Mouse (Mus musculus) bone marrow macrophage, adult 2 months (primary cell): ENCODE results near the gene Hunk. TPM values are rescaled to one million over a fixed set of nuclear protein-coding genes. Genes with fewer than 3 reads are reported as not detected.

Source experiments
- H3K27ac ChIP-seq: 2 replicates; pipeline ENCODE4 v1.5.1; 2012; ENCODE audit warnings: low read depth, low read length; ENCODE audit not compliant: insufficient read depth
- H3K4me1 ChIP-seq: 2 replicates; pipeline ENCODE4 v1.6.1; 2012; ENCODE audit warnings: low read length; ENCODE audit not compliant: control insufficient read depth, insufficient read depth
- H3K4me3 ChIP-seq: 2 replicates; pipeline ENCODE4 v1.5.1; 2012; ENCODE audit warnings: mild to moderate bottlenecking, low read length, moderate library complexity; ENCODE audit not compliant: insufficient read depth
- CTCF ChIP-seq: IDR thresholded peaks from 2 replicates; pipeline ENCODE4 v1.5.1; 2012; ENCODE audit warnings: low read depth, mild to moderate bottlenecking, low read length, moderate library complexity
- POLR2A ChIP-seq: IDR thresholded peaks from 2 replicates; pipeline ENCODE4 v1.6.1; 2012; ENCODE audit warnings: mild to moderate bottlenecking, low read depth, low read length, borderline replicate concordance
- polyA plus RNA-seq: library from polyadenylated mRNA; stranded (reverse); fragments of >200 nt; gene quantifications from 2 replicates; pipeline ENCODE4 v1.2.4, GENCODE M21; 2012; ENCODE audit not compliant: missing spikeins, insufficient read depth, insufficient read length

The Hunk gene
- polyA plus RNA-seq, 1 experiment, result 0.17 TPM

DNA sequence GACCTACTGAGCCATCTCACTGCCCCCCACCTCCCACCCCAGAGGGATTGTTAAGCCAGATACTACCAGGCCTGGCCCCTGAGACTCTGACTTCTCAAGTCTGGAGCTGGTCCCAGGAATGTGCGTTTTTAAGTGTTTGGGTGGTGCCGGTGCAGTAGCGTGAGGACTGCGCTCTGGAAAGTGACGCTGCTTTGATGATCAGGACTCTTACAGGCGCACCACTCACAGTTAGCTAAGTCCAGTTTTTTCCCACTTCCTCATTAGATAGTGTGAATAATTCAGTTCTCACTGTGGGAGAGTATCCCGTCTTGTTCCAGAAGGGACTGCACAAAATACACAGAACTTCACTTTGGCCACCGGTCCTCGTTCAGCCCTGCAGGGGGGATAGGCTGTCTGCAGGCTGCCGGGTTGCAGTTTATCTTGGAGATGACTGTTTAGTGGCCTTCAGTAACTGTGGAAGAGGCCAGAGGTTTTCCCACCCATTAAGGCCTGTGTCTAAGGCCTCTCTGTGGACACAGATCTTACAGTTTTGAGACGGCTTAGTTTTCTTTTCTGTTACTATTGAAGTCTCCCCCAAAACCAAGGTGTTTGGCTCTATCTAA, 75.6 kb downstream of the Hunk start:
- TF ChIP-seq CTCF, result no peak
- no peak for TF ChIP-seq POLR2A
- Histone ChIP-seq H3K4me1 (peaks cover 44% of the 10 kb centered on the region), H3K27ac (no peak overlapping the region; the same call in 1 of the 2 replicates), H3K4me3 (no peak overlapping the region)

- TF ChIP-seq POLR2A (no peak), CTCF (no peak)
- Histone ChIP-seq H3K4me1 (peaks cover 32% of the 10 kb centered on the region), H3K27ac (no peak overlapping the region), H3K4me3 (no peak overlapping the region)
Measured at GRCm38 (mm10) chr16:90462728-90463275, 77.0 kb downstream of the Hunk start.

- Histone ChIP-seq H3K4me1 (peaks cover 15% of the 10 kb centered on the region), H3K27ac (no peak overlapping the region), H3K4me3 (no peak overlapping the region)
- TF ChIP-seq CTCF (no peak), POLR2A (no peak)
Measured at GRCm38 (mm10) chr16:90465154-90465553, 79.3 kb downstream of the Hunk start.

GRCm38 (mm10) chr16:90468286-90468685, 82.5 kb downstream of the Hunk start:
- Histone ChIP-seq H3K4me3 (no peak overlapping the region), H3K4me1 (no peaks in the 10 kb centered on the region), H3K27ac (no peak overlapping the region)
- no peak for TF ChIP-seq POLR2A
- TF ChIP-seq CTCF, result no peak

GRCm38 (mm10) chr16:90475701-90476229, 90.0 kb downstream of the Hunk start:
- H3K27ac ChIP-seq, result no peak overlapping the region
- TF ChIP-seq POLR2A, result no peak
- no peak for TF ChIP-seq CTCF
- H3K4me1 ChIP-seq, result peaks cover 3% of the 10 kb centered on the region; the same call in 1 of the 2 replicates
- H3K4me3 ChIP-seq, result no peak overlapping the region

GRCm38 (mm10) chr16:90481612-90482011, 95.8 kb downstream of the Hunk start:
- Histone ChIP-seq H3K27ac (no peak overlapping the region), H3K4me1 (no peaks in the 10 kb centered on the region), H3K4me3 (no peak overlapping the region)
- TF ChIP-seq POLR2A (no peak), CTCF (no peak)

- no peak for TF ChIP-seq POLR2A
- no peak for TF ChIP-seq CTCF
- Histone ChIP-seq H3K27ac (no peak overlapping the region), H3K4me1 (no peaks in the 10 kb centered on the region), H3K4me3 (no peak overlapping the region)
Measured at GRCm38 (mm10) chr16:90483341-90483740, 97.5 kb downstream of the Hunk start.

- Histone ChIP-seq H3K4me3 (no peak overlapping the region), H3K27ac (no peak overlapping the region), H3K4me1 (no peaks in the 10 kb centered on the region)
- no peak for TF ChIP-seq CTCF
- no peak for TF ChIP-seq POLR2A
Measured at GRCm38 (mm10) chr16:90485125-90485524, 99.3 kb downstream of the Hunk start.

DNA sequence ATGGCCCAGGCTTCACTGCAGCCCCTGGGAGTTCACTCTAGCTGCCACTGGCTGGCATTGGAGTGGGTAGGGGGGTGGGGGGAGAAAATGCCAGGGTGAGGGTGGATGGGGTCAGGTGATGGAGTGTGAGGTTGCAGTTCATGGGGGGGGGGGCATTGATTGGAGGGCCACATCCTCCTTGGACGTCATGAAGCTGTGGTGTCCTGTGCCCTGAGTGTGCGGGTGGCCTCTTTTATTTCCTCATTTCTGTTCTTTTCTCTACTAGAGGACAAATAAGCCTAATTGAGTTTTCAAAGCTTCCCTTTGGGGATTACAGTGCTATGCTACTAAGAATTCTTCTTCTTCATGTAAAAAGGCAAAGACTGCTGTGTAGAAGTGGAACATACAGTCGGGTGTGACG, 99.8 kb downstream of the Hunk start:
- TF ChIP-seq CTCF (no peak), POLR2A (no peak)
- no peaks in the 10 kb centered on the region for H3K4me1 ChIP-seq
- H3K4me3 ChIP-seq, result no peak overlapping the region
- H3K27ac ChIP-seq, result no peak overlapping the region

GRCm38 (mm10) chr16:90490066-90490465, 104.3 kb downstream of the Hunk start:
- no peak overlapping the region for H3K27ac ChIP-seq
- no peaks in the 10 kb centered on the region for H3K4me1 ChIP-seq
- H3K4me3 ChIP-seq, result no peak overlapping the region
- no peak for TF ChIP-seq CTCF
- TF ChIP-seq POLR2A, result no peak
